Mouse (Mus musculus) stomach, postnatal 0 days (tissue): ENCODE data around the gene Vdac1. TPM values are rescaled to one million over a fixed set of nuclear protein-coding genes. Genes with fewer than 3 reads are reported as not detected.

Experiments
- ATAC-seq: fragments of 200-750 bp; cut with Nextera tagmentation; 2 replicates; pipeline ENCODE4 v1.8.0; 2017; ENCODE audit not compliant: low FRiP score, low TSS enrichment
- DNase-seq: peaks from one replicate; pipeline ENCODE4 v3.0.0-alpha.2; 2016; ENCODE audit warnings: low spot score
- H3K27ac ChIP-seq: fragments of 300-500 bp; sonication (generic); replicated peaks from 2 replicates; pipeline ENCODE4 v1.5.1; 2014; ENCODE audit warnings: mild to moderate bottlenecking, control low read depth
- H3K27me3 ChIP-seq: fragments of 300-500 bp; sonication (generic); 2 replicates; pipeline ENCODE4 v1.6.1; 2014; ENCODE audit warnings: low read length; ENCODE audit not compliant: control insufficient read depth, insufficient read depth
- H3K36me3 ChIP-seq: fragments of 300-500 bp; sonication (generic); 2 replicates; pipeline ENCODE4 v1.6.1; 2014; ENCODE audit warnings: low read length, mixed read lengths; ENCODE audit not compliant: control insufficient read depth, insufficient read depth
- H3K4me1 ChIP-seq: fragments of 300-500 bp; sonication (generic); replicated peaks from 2 replicates; pipeline ENCODE4 v1.6.1; 2014; ENCODE audit warnings: antibody characterized with exemption; ENCODE audit not compliant: control insufficient read depth, insufficient read depth
- H3K4me2 ChIP-seq: fragments of 300-500 bp; sonication (generic); replicated peaks from 2 replicates; pipeline ENCODE4 v1.6.1; 2014; ENCODE audit warnings: low read depth, mild to moderate bottlenecking, control low read depth, moderate library complexity
- H3K4me3 ChIP-seq: fragments of 300-500 bp; sonication (generic); 2 replicates; pipeline ENCODE4 v1.5.1; 2014; ENCODE audit warnings: low read depth, low read length, control low read depth
- H3K9ac ChIP-seq: fragments of 300-500 bp; sonication (generic); 2 replicates; pipeline ENCODE4 v1.6.1; 2014; ENCODE audit warnings: mild to moderate bottlenecking, low read length, control low read depth, mixed read lengths
- H3K9me3 ChIP-seq: fragments of 300-500 bp; sonication (generic); 2 replicates; pipeline ENCODE4 v1.6.1; 2016; ENCODE audit warnings: low read length; ENCODE audit not compliant: control insufficient read depth
- CTCF ChIP-seq: IDR thresholded peaks from 2 replicates; pipeline ENCODE4 v1.5.1; 2016; ENCODE audit warnings: antibody characterized with exemption, low read depth, mild to moderate bottlenecking, moderate library complexity
- EP300 ChIP-seq: optimal IDR thresholded peaks from 2 replicates; pipeline ENCODE3; 2016; ENCODE audit warnings: antibody characterized with exemption
- WGBS: fragments of 180-500 bp; shearing (Covaris S2); extraction: QIAGEN DNeasy Blood & Tissue Kit; methylation state at CpG from one replicate; pipeline ENCODE4 v1.1.7; 2014; 5-methylcytosine and 5-hydroxymethylcytosine counted together
- polyA plus RNA-seq: library from polyadenylated mRNA; unstranded; fragments of >200 nt; fragmentation: Nextera tagmentation; extraction: Ambion mirVana; gene quantifications from 2 replicates; pipeline ENCODE4 v1.2.1, GENCODE M21; 2015

Gene Vdac1
- polyA plus RNA-seq, 1 experiment from 2014 or later: 189 TPM

DNA sequence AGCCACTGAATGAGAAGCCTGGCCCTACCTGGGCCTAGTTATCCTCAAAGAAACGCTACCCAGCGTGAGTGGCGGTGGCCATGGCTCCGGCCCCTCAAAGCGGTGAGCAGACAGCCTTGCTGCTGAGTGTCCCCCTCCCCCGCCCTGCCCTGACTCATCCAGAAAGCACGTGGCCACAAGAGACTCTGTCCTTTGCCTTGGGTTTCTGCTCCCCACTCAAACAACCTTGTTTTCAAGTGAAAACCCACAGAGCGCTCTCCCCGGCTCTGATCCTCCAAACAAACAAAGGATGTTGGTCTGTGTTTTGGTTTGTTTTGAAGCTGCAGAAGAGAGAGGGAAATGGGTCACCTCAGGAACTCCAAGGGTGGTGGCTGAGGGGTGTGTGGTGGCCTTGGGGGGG is 19.7 kb upstream of the Vdac1 start:
- Histone ChIP-seq H3K27me3 (no peaks in the 10 kb centered on the region), H3K27ac (no peak overlapping the region), H3K9ac (no peak overlapping the region), H3K9me3 (no peaks in the 10 kb centered on the region), H3K36me3 (no peaks in the 10 kb centered on the region), H3K4me1 (no peaks in the 10 kb centered on the region), H3K4me2 (no peak overlapping the region), H3K4me3 (no peak overlapping the region)
- 49% methylated on average over 9 of the region's 9 CpGs for whole genome bisulfite sequencing
- DNase-seq (no peak), ATAC-seq (no peak)
- TF ChIP-seq EP300: no peak
- no peak for TF ChIP-seq CTCF

DNA sequence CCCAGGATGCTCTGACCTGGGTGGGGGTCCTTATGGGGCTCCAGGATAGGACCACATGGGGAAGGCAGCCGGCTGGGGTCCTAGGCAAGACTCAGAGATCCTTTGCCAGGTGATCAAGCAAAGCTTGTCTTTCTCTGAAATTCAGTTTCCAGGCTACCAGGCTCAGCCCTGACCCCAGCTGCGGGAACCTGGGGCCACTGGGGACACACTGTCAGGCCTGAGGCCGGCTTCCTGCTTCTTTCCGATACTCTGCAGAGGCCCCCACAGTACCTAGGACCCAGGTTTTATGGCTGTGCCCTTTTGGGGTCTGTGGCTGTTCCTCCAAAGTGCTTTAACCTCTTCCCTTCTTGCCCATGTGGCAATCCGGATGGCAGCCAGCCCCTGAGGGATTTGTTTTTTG is 19.2 kb upstream of the Vdac1 start:
- H3K9me3 ChIP-seq: no peaks in the 10 kb centered on the region
- no peak for ATAC-seq
- no peak overlapping the region for H3K27ac ChIP-seq
- H3K27me3 ChIP-seq: no peaks in the 10 kb centered on the region
- H3K36me3 ChIP-seq: no peaks in the 10 kb centered on the region
- no peak overlapping the region for H3K4me2 ChIP-seq
- no peak overlapping the region for H3K4me3 ChIP-seq
- TF ChIP-seq EP300 (no peak), CTCF (no peak)
- WGBS: 77% methylated on average over 5 of the region's 5 CpGs
- DNase-seq: no peak
- no peaks in the 10 kb centered on the region for H3K4me1 ChIP-seq
- H3K9ac ChIP-seq: no peak overlapping the region

DNA sequence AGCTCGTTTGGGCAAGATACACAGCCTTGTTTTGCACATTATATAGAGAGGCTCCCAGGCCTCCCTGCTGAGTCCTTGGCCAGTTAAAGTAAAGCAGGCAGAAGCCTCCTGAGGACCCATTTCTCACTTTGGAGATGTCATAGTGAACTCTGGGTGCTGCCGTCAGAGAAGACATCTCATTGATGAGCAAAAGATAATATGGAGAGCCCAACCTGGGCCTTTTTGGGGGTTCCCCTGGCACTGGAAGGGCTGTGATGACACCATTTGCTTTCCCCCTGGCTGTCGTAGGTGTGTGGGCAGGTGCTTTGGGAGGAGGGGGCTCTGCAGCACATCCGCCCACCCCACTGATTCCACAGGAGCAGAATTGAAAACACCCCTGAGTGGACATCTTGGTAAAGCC is 18.4 kb upstream of the Vdac1 start:
- TF ChIP-seq EP300: no peak
- no peak for TF ChIP-seq CTCF
- no peaks in the 10 kb centered on the region for H3K9me3 ChIP-seq
- no peak overlapping the region for H3K9ac ChIP-seq
- no peaks in the 10 kb centered on the region for H3K4me1 ChIP-seq
- WGBS: 86% methylated on average over 4 of the region's 4 CpGs
- DNase-seq: no peak
- no peak overlapping the region for H3K27ac ChIP-seq
- ATAC-seq: no peak
- H3K36me3 ChIP-seq: no peaks in the 10 kb centered on the region
- no peak overlapping the region for H3K4me3 ChIP-seq
- no peak overlapping the region for H3K4me2 ChIP-seq
- no peaks in the 10 kb centered on the region for H3K27me3 ChIP-seq

DNA sequence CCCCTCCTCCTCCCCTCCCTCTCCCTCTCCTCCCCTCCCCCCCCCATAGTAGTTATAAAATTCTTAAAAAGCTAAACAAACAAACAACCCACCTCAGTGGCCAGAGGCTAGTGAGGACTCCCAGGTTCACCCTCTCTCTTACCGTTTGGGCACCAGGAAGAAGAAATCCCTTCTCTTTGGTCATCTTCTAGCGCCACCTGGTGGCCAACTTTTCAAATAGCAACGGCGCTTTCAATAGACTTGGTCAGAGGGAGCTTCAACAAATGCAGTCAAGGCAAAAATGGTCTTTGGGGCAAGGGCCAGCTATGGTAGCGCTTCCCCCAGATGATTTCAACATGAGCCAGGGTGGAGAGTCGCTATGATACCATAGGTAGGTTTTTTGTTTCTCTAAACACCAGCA is 17.5 kb upstream of the Vdac1 start:
- H3K27ac ChIP-seq: no peak overlapping the region
- H3K4me3 ChIP-seq: no peak overlapping the region
- H3K4me2 ChIP-seq: no peak overlapping the region
- H3K9ac ChIP-seq: no peak overlapping the region
- WGBS: 2% methylated on average over 6 of the region's 6 CpGs
- peak; percentile 85 for DNase-seq
- ATAC-seq: no peak; the same call in 1 of the 2 replicates
- peak; percentile 90 for TF ChIP-seq CTCF
- TF ChIP-seq EP300: no peak
- H3K4me1 ChIP-seq: no peaks in the 10 kb centered on the region
- H3K36me3 ChIP-seq: no peaks in the 10 kb centered on the region
- H3K9me3 ChIP-seq: no peaks in the 10 kb centered on the region
- no peaks in the 10 kb centered on the region for H3K27me3 ChIP-seq

GRCm38 (mm10) chr11:52344991-52345777 is 15.5 kb upstream of the Vdac1 start:
- Histone ChIP-seq H3K4me1 (no peaks in the 10 kb centered on the region), H3K36me3 (no peaks in the 10 kb centered on the region), H3K9me3 (no peaks in the 10 kb centered on the region), H3K27ac (no peak overlapping the region), H3K4me2 (no peak overlapping the region), H3K4me3 (no peak overlapping the region), H3K9ac (no peak overlapping the region), H3K27me3 (no peaks in the 10 kb centered on the region)
- ATAC-seq: no peak
- TF ChIP-seq CTCF (no peak), EP300 (no peak)
- 78% methylated on average over 12 of the region's 12 CpGs for WGBS
- DNase-seq: no peak

- Histone ChIP-seq H3K27me3 (no peaks in the 10 kb centered on the region), H3K27ac (no peak overlapping the region; the same call in 1 of the 2 replicates), H3K4me2 (peak overlapping the region; percentile 63), H3K36me3 (no peaks in the 10 kb centered on the region), H3K4me1 (0 out of 2 replicates have a peak, but pooled peaks cover 2% of the 10 kb centered on the region), H3K9ac (peak overlapping the region; percentile 18; the same call in 1 of the 2 replicates), H3K9me3 (no peaks in the 10 kb centered on the region), H3K4me3 (peak overlapping the region; percentile 33)
- no peak for TF ChIP-seq EP300
- TF ChIP-seq CTCF: peak; percentile 98
- ATAC-seq: peak; percentile 67
- DNase-seq: peak; percentile 92
- 6% methylated on average over 10 of the region's 12 CpGs for WGBS
These were observed 14.6 kb upstream of the Vdac1 start for GRCm38 (mm10) chr11:52345939-52346634.
